Mouse (Mus musculus) retina, postnatal 1 day (tissue): ENCODE results near the gene Gmds.
A peak's percentile ranks its signal among the peaks of the same experiment; 100 is the strongest.

Experiments
- DNase-seq: peaks from one replicate; pipeline ENCODE4 v3.0.0-alpha.2; 2012

Gene Gmds

GRCm38 (mm10) chr13:31854000-31854399 is 484.5 kb downstream of the Gmds start:
- no peak for DNase-seq

- no peak for DNase-seq
Observed at GRCm38 (mm10) chr13:31853564-31853963, 485.0 kb downstream of the Gmds start.

- no peak for DNase-seq
Observed at GRCm38 (mm10) chr13:31849258-31849971, 489.1 kb downstream of the Gmds start.

- DNase-seq = no peak
Observed at GRCm38 (mm10) chr13:31835802-31836201, 502.7 kb downstream of the Gmds start.

GRCm38 (mm10) chr13:31830332-31830731 is 508.2 kb downstream of the Gmds start:
- DNase-seq = no peak

GRCm38 (mm10) chr13:31828446-31828845 is 510.1 kb downstream of the Gmds start:
- DNase-seq = no peak

GRCm38 (mm10) chr13:31827820-31828332 is 510.7 kb downstream of the Gmds start:
- no peak for DNase-seq

GRCm38 (mm10) chr13:31827160-31827559 is 511.4 kb downstream of the Gmds start:
- DNase-seq = no peak

- no peak for DNase-seq
Observed at GRCm38 (mm10) chr13:31825180-31825579, 513.4 kb downstream of the Gmds start.

- no peak for DNase-seq
Observed at GRCm38 (mm10) chr13:31823316-31823715, 515.2 kb downstream of the Gmds start.

GRCm38 (mm10) chr13:31821050-31821449 is 517.5 kb downstream of the Gmds start:
- DNase-seq = no peak

- peak; percentile 68 for DNase-seq
Observed at GRCm38 (mm10) chr13:31820587-31821017, 517.9 kb downstream of the Gmds start.

GRCm38 (mm10) chr13:31819664-31820405 is 518.7 kb downstream of the Gmds start:
- no peak for DNase-seq

- no peak for DNase-seq
Observed at GRCm38 (mm10) chr13:31818337-31818736, 520.2 kb downstream of the Gmds start.

- no peak for DNase-seq
Observed at GRCm38 (mm10) chr13:31815383-31816003, 523.0 kb downstream of the Gmds start.

GRCm38 (mm10) chr13:31812701-31813100 is 525.8 kb downstream of the Gmds start:
- DNase-seq = no peak

GRCm38 (mm10) chr13:31811542-31812021 is 527.0 kb downstream of the Gmds start:
- peak; percentile 51 for DNase-seq

GRCm38 (mm10) chr13:31810693-31811541 is 527.6 kb downstream of the Gmds start:
- DNase-seq = peak; percentile 66

GRCm38 (mm10) chr13:31810375-31810692 is 528.2 kb downstream of the Gmds start:
- DNase-seq = no peak

- DNase-seq = no peak
Observed at GRCm38 (mm10) chr13:31809701-31810100, 528.8 kb downstream of the Gmds start.

- DNase-seq = no peak
Observed at GRCm38 (mm10) chr13:31808804-31809420, 529.6 kb downstream of the Gmds start.
